Mouse (Mus musculus) MEL (cell line): Measurements from ENCODE around the gene Aldh16a1. TPM values are rescaled to one million over a fixed set of nuclear protein-coding genes. Genes with fewer than 3 reads are reported as not detected.

ENCODE experiments used
- DNase-seq: peaks from one replicate; pipeline ENCODE4 v3.0.0; 2011; ENCODE audit warnings: low read depth, low spot score
- H3K27ac ChIP-seq: 2 replicates; pipeline ENCODE4 v1.5.1; 2012; ENCODE audit warnings: low read depth, mild to moderate bottlenecking, control low read depth, low read length, moderate library complexity; ENCODE audit not compliant: control insufficient read depth
- H3K27me3 ChIP-seq, 2 experiments: fragments of 150-350 bp in 1 of 2; sonication (generic) in 1 of 2; 2 replicates each; pipeline ENCODE4 v1.6.1; 2012; ENCODE audit warnings: low read length in 2 of 2, mild to moderate bottlenecking in 2 of 2, improper control_type of control experiment in 1 of 2, moderate library complexity in 1 of 2; ENCODE audit not compliant: insufficient read depth in 2 of 2, control insufficient read depth in 1 of 2
- H3K36me3 ChIP-seq, 2 experiments: 2 replicates each; pipeline ENCODE4 v1.6.1; 2012 to 2014; ENCODE audit warnings: low read length in 2 of 2, improper control_type of control experiment in 1 of 2, inconsistent platforms in 1 of 2, mild to moderate bottlenecking in 1 of 2; ENCODE audit not compliant: insufficient read depth in 2 of 2, control insufficient read depth in 1 of 2
- H3K4me1 ChIP-seq, 2 experiments: fragments of 150-350 bp in 1 of 2; sonication (generic) in 1 of 2; 2 replicates each; pipeline ENCODE4 v1.6.1; 2012; ENCODE audit warnings: low read length in 2 of 2, improper control_type of control experiment in 1 of 2, mild to moderate bottlenecking in 1 of 2; ENCODE audit not compliant: insufficient read depth in 2 of 2, control insufficient read depth in 1 of 2
- H3K4me3 ChIP-seq, 2 experiments: fragments of 150-350 bp in 1 of 2; sonication (generic) in 1 of 2; 2 replicates each; pipeline ENCODE4 v1.5.1; 2012; ENCODE audit warnings: low read depth in 2 of 2, low read length in 2 of 2, mild to moderate bottlenecking in 2 of 2, moderate library complexity in 2 of 2, control low read depth in 1 of 2, improper control_type of control experiment in 1 of 2; ENCODE audit not compliant: control insufficient read depth in 1 of 2, insufficient read depth in 1 of 2
- H3K79me2 ChIP-seq: 2 replicates; pipeline ENCODE4 v1.6.1; 2012; ENCODE audit warnings: mild to moderate bottlenecking, low read length, moderate library complexity; ENCODE audit not compliant: control insufficient read depth, poor library complexity, insufficient read depth
- H3K9ac ChIP-seq: 2 replicates; pipeline ENCODE4 v1.6.1; 2012; ENCODE audit warnings: low read depth, mild to moderate bottlenecking, control low read depth, low read length, moderate library complexity; ENCODE audit not compliant: control insufficient read depth, poor library complexity, severe bottlenecking
- H3K9me3 ChIP-seq: fragments of 150-350 bp; sonication (generic); replicated peaks from 2 replicates; pipeline ENCODE4 v1.6.1; 2012; ENCODE audit warnings: mild to moderate bottlenecking, low read length, improper control_type of control experiment, moderate library complexity; ENCODE audit not compliant: insufficient read depth
- BHLHE40 ChIP-seq: IDR thresholded peaks from 2 replicates; pipeline ENCODE4 v1.6.1; 2012; ENCODE audit warnings: low read depth, mild to moderate bottlenecking, inconsistent platforms, low read length, improper control_type of control experiment, borderline replicate concordance
- CHD1 ChIP-seq: IDR thresholded peaks from 2 replicates; pipeline ENCODE4 v1.6.1; 2012; ENCODE audit warnings: low read depth, mild to moderate bottlenecking, inconsistent platforms, low read length, improper control_type of control experiment
- CTCF ChIP-seq, 3 experiments: IDR thresholded peaks in 2 of 3; conservative IDR thresholded peaks in 1 of 3; 2 replicates each; pipeline ENCODE4 v1.5.1; 2011 to 2012; ENCODE audit warnings: low read length in 3 of 3, low read depth in 2 of 3, mild to moderate bottlenecking in 2 of 3, improper control_type of control experiment in 1 of 3, inconsistent platforms in 1 of 3, mixed read lengths in 1 of 3, moderate library complexity in 1 of 3; ENCODE audit not compliant: control insufficient read depth in 1 of 3, insufficient read depth in 1 of 3, poor library complexity in 1 of 3, severe bottlenecking in 1 of 3
- ELF1 ChIP-seq: IDR thresholded peaks from 2 replicates; pipeline ENCODE4 v1.6.1; 2014; ENCODE audit warnings: low read depth, mild to moderate bottlenecking, inconsistent platforms, low read length, improper control_type of control experiment, moderate library complexity
- ETS1 ChIP-seq: IDR thresholded peaks from 2 replicates; pipeline ENCODE4 v1.6.1; 2012; ENCODE audit warnings: low read depth, mild to moderate bottlenecking, inconsistent platforms, low read length, improper control_type of control experiment, moderate library complexity
- GABPA ChIP-seq: IDR thresholded peaks from 2 replicates; pipeline ENCODE4 v1.6.1; 2012; ENCODE audit warnings: low read depth, mild to moderate bottlenecking, inconsistent platforms, low read length, improper control_type of control experiment, moderate library complexity
- HCFC1 ChIP-seq: IDR thresholded peaks from 2 replicates; pipeline ENCODE4 v1.6.1; 2012; ENCODE audit warnings: low read depth, mild to moderate bottlenecking, inconsistent platforms, low read length, improper control_type of control experiment, moderate library complexity
- JUND ChIP-seq: IDR thresholded peaks from 2 replicates; pipeline ENCODE4 v1.6.1; 2011; ENCODE audit warnings: low read depth, mild to moderate bottlenecking, improper control_type of control experiment, low read length
- MXI1 ChIP-seq: IDR thresholded peaks from 2 replicates; pipeline ENCODE4 v1.6.1; 2011; ENCODE audit warnings: mild to moderate bottlenecking, low read depth, low read length, improper control_type of control experiment
- NELFE ChIP-seq: IDR thresholded peaks from 2 replicates; pipeline ENCODE4 v1.6.1; 2011; ENCODE audit warnings: low read depth, low read length, improper control_type of control experiment
- NRF1 ChIP-seq: IDR thresholded peaks from 2 replicates; pipeline ENCODE4 v1.6.1; 2014; ENCODE audit warnings: low read depth, mild to moderate bottlenecking, inconsistent platforms, low read length, improper control_type of control experiment, moderate library complexity; ENCODE audit not compliant: poor library complexity, insufficient read depth, severe bottlenecking
- POLR2A ChIP-seq, 2 experiments: IDR thresholded peaks; 2 replicates each; pipeline ENCODE4 v1.6.1; 2011 to 2012; ENCODE audit warnings: low read length in 2 of 2, mild to moderate bottlenecking in 2 of 2, control low read depth in 1 of 2, improper control_type of control experiment in 1 of 2, low read depth in 1 of 2, moderate library complexity in 1 of 2; ENCODE audit not compliant: control insufficient read depth in 1 of 2, insufficient read depth in 1 of 2, poor library complexity in 1 of 2
- POLR2AphosphoS5 ChIP-seq: IDR thresholded peaks from 2 replicates; pipeline ENCODE4 v1.6.1; 2012; ENCODE audit warnings: low read depth, borderline replicate concordance, mild to moderate bottlenecking, inconsistent platforms, low read length, moderate library complexity, mixed read lengths
- RCOR1 ChIP-seq: IDR thresholded peaks from 2 replicates; pipeline ENCODE4 v1.6.1; 2012; ENCODE audit warnings: low read depth, mild to moderate bottlenecking, inconsistent platforms, low read length, improper control_type of control experiment
- SIN3A ChIP-seq: IDR thresholded peaks from 2 replicates; pipeline ENCODE4 v1.6.1; 2012; ENCODE audit warnings: low read length, improper control_type of control experiment, inconsistent platforms
- SMC3 ChIP-seq: IDR thresholded peaks from 2 replicates; pipeline ENCODE4 v1.6.1; 2011; ENCODE audit warnings: low read depth, low read length, improper control_type of control experiment
- TAL1 ChIP-seq: IDR thresholded peaks from 2 replicates; pipeline ENCODE4 v1.6.1; 2012; ENCODE audit warnings: mild to moderate bottlenecking, inconsistent platforms, low read length, moderate library complexity, mixed read lengths
- TBP ChIP-seq: IDR thresholded peaks from 2 replicates; pipeline ENCODE4 v1.8.0; 2011; ENCODE audit warnings: low read depth, low read length, improper control_type of control experiment
- ZKSCAN1 ChIP-seq: IDR thresholded peaks from 2 replicates; pipeline ENCODE4 v1.6.1; 2012; ENCODE audit warnings: low read depth, mild to moderate bottlenecking, inconsistent platforms, low read length, improper control_type of control experiment, moderate library complexity
- ZNF384 ChIP-seq: IDR thresholded peaks from 2 replicates; pipeline ENCODE4 v1.6.1; 2012; ENCODE audit warnings: low read depth, mild to moderate bottlenecking, inconsistent platforms, low read length, improper control_type of control experiment
- polyA plus RNA-seq, 2 experiments: library from polyadenylated mRNA; stranded (reverse) in 1 of 2; unstranded in 1 of 2; fragments of >175 nt in 1 of 2; fragments of >200 nt in 1 of 2; gene quantifications; 2 replicates each; pipeline versions ENCODE4 v1.2.1 to v1.2.4; 2012; ENCODE audit warnings: low replicate concordance in 2 of 2, low read depth in 1 of 2; ENCODE audit not compliant: insufficient read length in 2 of 2, insufficient read depth in 1 of 2, missing spikeins in 1 of 2
- total RNA-seq: library from RNA; depleted of rRNA; stranded (reverse); fragments of 300-350 nt; gene quantifications from 2 replicates; pipeline ENCODE4 v1.2.3, GENCODE M21; 2012

Gene Aldh16a1
- total and polyA plus RNA-seq, 3 experiments, result 33.9 to 61.6 TPM; not detected in 1

DNA sequence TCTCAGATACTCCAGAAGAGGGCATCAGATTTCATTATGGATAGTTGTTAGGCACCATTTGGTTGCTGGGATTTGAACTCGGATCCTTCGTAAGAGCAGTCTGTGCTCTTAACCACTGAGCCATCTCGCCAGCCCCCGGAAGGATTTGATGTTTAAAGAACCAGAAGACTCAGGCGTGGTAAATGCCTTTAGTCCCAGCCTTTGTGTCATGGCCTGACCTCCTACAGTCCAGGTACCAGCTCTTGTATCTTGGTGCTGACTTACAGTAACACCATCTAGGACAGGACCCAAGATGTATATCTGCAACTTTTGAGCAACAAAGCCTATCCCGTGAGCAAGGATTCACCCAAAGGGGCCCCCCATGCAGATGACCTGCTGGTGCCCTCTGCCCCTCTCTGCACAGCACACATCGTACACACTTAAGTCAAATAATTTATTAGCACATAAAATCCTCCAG is 29.2 kb downstream of the Aldh16a1 start:
- peaks cover 68% of the 10 kb centered on the region for H3K79me2 ChIP-seq
- H3K36me3 ChIP-seq, result peaks cover 14 to 19% of the 10 kb centered on the region in 2 experiments
- no peaks in the 10 kb centered on the region for H3K9me3 ChIP-seq
- H3K4me3 ChIP-seq, result peak overlapping the region; percentile 87 to 91; a peak in 3 of 4 replicates
- H3K4me1 ChIP-seq, result peaks cover 0 to 25% of the 10 kb centered on the region in 2 experiments; a peak in 2 of 4 replicates
- no peaks in the 10 kb centered on the region for H3K27me3 ChIP-seq
- H3K27ac ChIP-seq, result peak overlapping the region; percentile 93
- TF ChIP-seq BHLHE40, result no peak
- TF ChIP-seq TBP, result peak; percentile 89
- no peak for TF ChIP-seq TAL1
- no peak for TF ChIP-seq JUND
- TF ChIP-seq SMC3, result no peak
- no peak for TF ChIP-seq GABPA
- no peak for TF ChIP-seq RCOR1
- no peak for TF ChIP-seq ZKSCAN1
- no peak for TF ChIP-seq NELFE
- TF ChIP-seq ZNF384, result no peak
- no peak for TF ChIP-seq SIN3A
- TF ChIP-seq ETS1, result no peak
- TF ChIP-seq HCFC1, result no peak
- TF ChIP-seq CHD1, result no peak
- TF ChIP-seq POLR2A (IDR thresholded peaks at IDR 0.05; ENCODE audit: control insufficient read depth in 1 of 2, insufficient read depth in 1 of 2, low read depth in 1 of 2, low read length in 2 of 2, poor library complexity in 1 of 2), result peak in 1 of 2 experiments; percentile 26; a peak in 2 of 4 replicates
- TF ChIP-seq, all 39 proteins: peak for 2
- H3K9ac ChIP-seq, result peak overlapping the region; percentile 97
- DNase-seq, result peak; percentile 90

DNA sequence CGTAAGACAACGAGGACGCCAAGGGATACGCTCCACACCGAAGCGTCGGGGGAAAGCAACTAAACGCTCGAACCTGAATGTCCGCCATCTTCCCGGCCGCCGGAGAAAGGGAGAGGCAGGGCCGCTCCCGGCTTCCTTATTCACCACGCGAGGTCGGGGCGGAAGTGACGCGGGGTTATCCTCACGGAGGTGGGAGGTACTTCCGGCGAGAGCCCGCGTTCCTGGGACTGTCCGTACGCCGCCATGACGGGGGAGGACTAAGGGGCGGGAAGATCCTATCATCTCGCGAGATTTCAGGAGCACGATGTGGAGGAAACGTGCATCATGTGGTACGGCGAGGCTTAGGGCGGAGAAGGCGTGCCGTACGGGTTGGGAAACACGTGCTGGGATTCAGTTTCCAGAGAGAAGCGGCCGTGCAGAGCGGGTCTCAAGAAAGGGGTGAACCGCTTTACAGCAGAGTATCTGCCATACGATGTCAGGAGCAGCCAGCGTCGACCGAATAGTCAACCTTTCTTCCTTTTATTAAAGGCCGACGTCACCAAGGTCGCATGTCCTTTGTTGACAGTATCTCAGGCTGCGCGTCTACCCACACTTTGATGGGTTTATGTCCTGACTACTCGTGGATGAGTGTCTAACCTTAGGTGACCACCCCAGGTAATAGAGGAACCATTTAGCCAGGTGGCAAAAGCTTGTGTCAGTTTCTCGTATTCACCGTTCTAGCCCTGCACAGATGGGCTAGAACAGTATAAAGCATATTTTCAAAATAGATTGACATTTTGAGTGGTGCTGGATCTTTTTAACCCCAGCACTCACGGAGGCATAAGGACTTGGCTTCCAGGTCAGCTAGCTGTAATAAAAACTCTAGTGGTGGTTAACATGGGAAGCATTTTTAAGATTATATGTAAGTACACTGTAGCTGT is 29.9 kb downstream of the Aldh16a1 start, which contains the start of gene Rps11:
Gene Rps11, minus strand, starts transcription at position 216 of the 920 bp plus-strand sequence.
- H3K4me1 ChIP-seq, result peaks cover 0 to 22% of the 10 kb centered on the region in 2 experiments; a peak in 2 of 4 replicates
- H3K9ac ChIP-seq, result peak within 1 kb of the TSS; percentile 97
- H3K27me3 ChIP-seq, result no peaks in the 10 kb centered on the region
- H3K79me2 ChIP-seq, result peaks cover 63% of the 10 kb centered on the region
- peak within 1 kb of the TSS; percentile 68 to 87 for H3K4me3 ChIP-seq
- TF ChIP-seq NRF1, result no peak
- TF ChIP-seq POLR2AphosphoS5, result peak; percentile 86; the same call in 1 of the 2 replicates
- peak in 1 of 3 experiments; percentile 35; a peak in 2 of 6 replicates for TF ChIP-seq CTCF (IDR thresholded peaks at IDR 0.05 in 2 of 3, conservative IDR thresholded peaks at IDR 0.05 in 1 of 3; ENCODE audit: control insufficient read depth in 1 of 3, insufficient read depth in 1 of 3, low read depth in 2 of 3, low read length in 3 of 3, poor library complexity in 1 of 3, severe bottlenecking in 1 of 3)
- no peak for TF ChIP-seq MXI1
- TF ChIP-seq ELF1, result no peak
- TF ChIP-seq POLR2A (IDR thresholded peaks at IDR 0.05; ENCODE audit: control insufficient read depth in 1 of 2, insufficient read depth in 1 of 2, low read depth in 1 of 2, low read length in 2 of 2, poor library complexity in 1 of 2), result peak; percentile 66 to 92; a peak in 3 of 4 replicates
- TF ChIP-seq TBP, result peak; percentile 83
- TF ChIP-seq, all 39 proteins: peak for 4
- peak; percentile 100 for DNase-seq
- Histone ChIP-seq H3K36me3 (peaks cover 14 to 17% of the 10 kb centered on the region in 2 experiments), H3K9me3 (no peaks in the 10 kb centered on the region), H3K27ac (peak within 1 kb of the TSS; percentile 93)
